In the genomic region with DNA sequence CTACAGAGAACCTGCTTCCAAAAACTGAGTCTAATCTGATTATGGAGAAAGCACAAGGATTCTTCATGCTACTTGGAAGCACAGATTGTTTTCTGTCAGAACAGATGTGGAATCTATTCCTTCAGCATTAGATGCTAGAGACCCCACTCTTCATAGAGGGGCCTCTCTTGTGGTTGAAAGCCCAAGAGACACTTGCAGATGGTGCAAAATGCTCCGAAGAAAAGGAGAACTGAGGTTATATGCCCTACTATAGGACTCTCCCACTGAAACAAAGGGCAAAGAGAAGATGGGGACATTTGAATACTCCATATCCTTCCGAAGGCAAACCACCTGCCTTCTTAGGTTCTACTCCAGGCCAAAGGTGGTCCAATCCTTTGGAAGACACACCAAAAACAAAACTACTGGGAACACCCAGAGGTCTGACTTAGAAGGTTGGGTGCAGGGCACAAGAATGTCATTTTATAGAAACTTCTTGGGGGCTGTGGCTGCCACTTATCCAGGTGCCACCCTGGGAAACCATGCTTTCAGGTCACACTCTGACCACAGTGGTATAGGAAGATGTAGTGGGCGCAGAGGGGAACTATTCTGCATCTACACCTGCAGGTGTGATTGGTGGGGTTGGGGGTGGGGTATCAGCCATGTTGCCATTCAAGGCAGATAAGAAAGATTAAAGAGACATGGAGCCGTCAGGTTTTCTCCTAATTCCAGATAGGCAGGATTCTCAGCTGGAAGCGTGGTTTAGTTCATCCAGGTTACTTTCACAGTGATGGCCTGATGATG, we compare ENCODE assay signal across 26 mouse cellular contexts. TPM values are rescaled to one million over a fixed set of nuclear protein-coding genes. Genes with fewer than 3 reads are reported as not detected.
A peak's percentile ranks its signal among the peaks of the same experiment; 100 is the strongest.
DNase-seq lines count a peak whose midpoint lies in the region; ATAC-seq lines count a peak whose summit lies in the region.
"Had no signal": no experiment of that assay in that cellular context is flagged by ENCODE, and none has a peak within 500 bp of the region (broad histone marks: within the 10 kb centered on the region; RNA-seq: fewer than 3 reads in every experiment).

No protein-coding gene starts in this region.

- H3K27ac ChIP-seq in liver, embryonic 12.5 days = peak overlapping the region; percentile 46
- no peak overlapping the region for H3K27ac ChIP-seq in liver, embryonic 11.5 days (ENCODE audit: low read depth, low read length)
- peak overlapping the region; percentile 70 for H3K27ac ChIP-seq in liver, embryonic 15.5 days (replicated peaks)
- no peak overlapping the region for H3K27ac ChIP-seq in midbrain, embryonic 14.5 days (replicated peaks; ENCODE audit: low read depth, low read length)
- H3K27ac ChIP-seq: embryonic facial prominence, embryonic 10.5 days; forebrain, embryonic 15.5 days; hindbrain, embryonic 13.5 days; left cerebral cortex, adult 2 months; limb, embryonic 10.5 days; midbrain, embryonic 10.5 days; neural tube, embryonic 12.5 days had no signal

- H3K36me3 ChIP-seq in liver, embryonic 12.5 days = no peaks in the 10 kb centered on the region
- no peaks in the 10 kb centered on the region for H3K36me3 ChIP-seq in liver, embryonic 11.5 days (ENCODE audit: control insufficient read depth, insufficient read depth, low read length)
- H3K36me3 ChIP-seq in liver, embryonic 15.5 days (replicated peaks) = no peaks in the 10 kb centered on the region
- H3K36me3 ChIP-seq in splenic B cell, adult 2 months (ENCODE audit: control insufficient read depth, insufficient read depth, low read length, poor library complexity, severe bottlenecking) = no peaks in the 10 kb centered on the region
- H3K36me3 ChIP-seq in midbrain, embryonic 14.5 days (ENCODE audit: control insufficient read depth, insufficient read depth, low read length) = no peaks in the 10 kb centered on the region
- H3K36me3 ChIP-seq: embryonic facial prominence, embryonic 10.5 days; forebrain, embryonic 15.5 days; hindbrain, embryonic 13.5 days; limb, embryonic 10.5 days; midbrain, embryonic 10.5 days; neural tube, embryonic 12.5 days had no signal

- DNase-seq in liver, embryonic 11.5 days (ENCODE audit: low spot score) = no peak
- peak; percentile 22 for DNase-seq in splenic B cell, adult 2 months (ENCODE audit: low read depth, low spot score)
- peak; percentile 65 for DNase-seq in thymus, postnatal 4 days
- DNase-seq in layer of hippocampus, adult 11-12 months (ENCODE audit: low spot score) = no peak
- DNase-seq in cerebellum, adult 9-11 months = no peak
- no peak for DNase-seq in midbrain, embryonic 14.5 days
- DNase-seq: adrenal gland, postnatal 36 days; cerebellum, adult 2 months; gastrocnemius, postnatal 25 days; heart, postnatal 14 days; kidney, adult 8-10 months; kidney, postnatal 14 days; layer of hippocampus, adult 9-11 months; lung, adult 18-20 months; lung, postnatal 14 days had no signal

- no peaks in the 10 kb centered on the region for H3K9me3 ChIP-seq in liver, embryonic 12.5 days (replicated peaks)
- H3K9me3 ChIP-seq in liver, embryonic 11.5 days (ENCODE audit: control insufficient read depth, low read length) = no peaks in the 10 kb centered on the region
- H3K9me3 ChIP-seq in liver, embryonic 15.5 days (replicated peaks) = no peaks in the 10 kb centered on the region
- H3K9me3 ChIP-seq in midbrain, embryonic 14.5 days (ENCODE audit: control insufficient read depth, low read length) = no peaks in the 10 kb centered on the region
- H3K9me3 ChIP-seq: embryonic facial prominence, embryonic 10.5 days; forebrain, embryonic 15.5 days; hindbrain, embryonic 13.5 days; limb, embryonic 10.5 days; midbrain, embryonic 10.5 days; neural tube, embryonic 12.5 days had no signal

- peaks cover 57% of the 10 kb centered on the region for H3K4me1 ChIP-seq in liver, embryonic 12.5 days
- peaks cover 7% of the 10 kb centered on the region for H3K4me1 ChIP-seq in liver, embryonic 11.5 days (replicated peaks; ENCODE audit: control insufficient read depth, insufficient read depth, low read length)
- H3K4me1 ChIP-seq in liver, embryonic 15.5 days (replicated peaks) = peaks cover 65% of the 10 kb centered on the region
- no peaks in the 10 kb centered on the region for H3K4me1 ChIP-seq in midbrain, embryonic 14.5 days (ENCODE audit: control insufficient read depth, insufficient read depth, low read length)
- H3K4me1 ChIP-seq: embryonic facial prominence, embryonic 10.5 days; forebrain, embryonic 15.5 days; hindbrain, embryonic 13.5 days; limb, embryonic 10.5 days; midbrain, embryonic 10.5 days; neural tube, embryonic 12.5 days had no signal

- H3K9ac ChIP-seq in liver, embryonic 12.5 days = no peak overlapping the region
- no peak overlapping the region for H3K9ac ChIP-seq in liver, embryonic 11.5 days (ENCODE audit: low read depth, low read length)
- H3K9ac ChIP-seq in liver, embryonic 15.5 days = no peak overlapping the region
- H3K9ac ChIP-seq in midbrain, embryonic 14.5 days (replicated peaks; ENCODE audit: low read length) = no peak overlapping the region
- H3K9ac ChIP-seq: forebrain, embryonic 15.5 days; hindbrain, embryonic 13.5 days; neural tube, embryonic 12.5 days had no signal

- H3K4me2 ChIP-seq in liver, embryonic 12.5 days = no peak overlapping the region
- H3K4me2 ChIP-seq in liver, embryonic 11.5 days = no peak overlapping the region
- H3K4me2 ChIP-seq in liver, embryonic 15.5 days = no peak overlapping the region
- H3K4me2 ChIP-seq in midbrain, embryonic 14.5 days (ENCODE audit: low read length) = no peak overlapping the region
- H3K4me2 ChIP-seq: forebrain, embryonic 15.5 days; heart, embryonic 11.5 days; hindbrain, embryonic 13.5 days; neural tube, embryonic 12.5 days had no signal

- H3K27me3 ChIP-seq in liver, embryonic 12.5 days (replicated peaks) = no peaks in the 10 kb centered on the region
- no peaks in the 10 kb centered on the region for H3K27me3 ChIP-seq in liver, embryonic 11.5 days (replicated peaks; ENCODE audit: control insufficient read depth, insufficient read depth, low read length)
- no peaks in the 10 kb centered on the region for H3K27me3 ChIP-seq in liver, embryonic 15.5 days
- H3K27me3 ChIP-seq in splenic B cell, adult 2 months (ENCODE audit: control insufficient read depth, insufficient read depth, low read length, poor library complexity, severe bottlenecking) = no peaks in the 10 kb centered on the region
- no peaks in the 10 kb centered on the region for H3K27me3 ChIP-seq in midbrain, embryonic 14.5 days (ENCODE audit: control insufficient read depth, insufficient read depth, low read length)
- H3K27me3 ChIP-seq: forebrain, embryonic 15.5 days; hindbrain, embryonic 13.5 days; neural tube, embryonic 12.5 days had no signal

- H3K4me3 ChIP-seq in liver, embryonic 12.5 days = no peak overlapping the region
- H3K4me3 ChIP-seq in liver, embryonic 11.5 days (ENCODE audit: low read depth, low read length) = no peak overlapping the region
- H3K4me3 ChIP-seq in liver, embryonic 15.5 days (replicated peaks) = no peak overlapping the region
- H3K4me3 ChIP-seq in midbrain, embryonic 14.5 days (replicated peaks; ENCODE audit: low read depth, low read length) = no peak overlapping the region
- H3K4me3 ChIP-seq: embryonic facial prominence, embryonic 10.5 days; forebrain, embryonic 15.5 days; hindbrain, embryonic 13.5 days; left cerebral cortex, adult 2 months; limb, embryonic 10.5 days; midbrain, embryonic 10.5 days; neural tube, embryonic 12.5 days had no signal

- WGBS in liver, embryonic 12.5 days (ENCODE audit: insufficient replicate concordance) = 46% methylated on average over 5 of the region's 5 CpGs
- 61% methylated on average over 5 of the region's 5 CpGs for WGBS in liver, embryonic 11.5 days
- WGBS in liver, embryonic 15.5 days (ENCODE audit: insufficient replicate concordance) = 38% methylated on average over 5 of the region's 5 CpGs
- WGBS in midbrain, embryonic 14.5 days = 88% methylated on average over 5 of the region's 5 CpGs

- ATAC-seq in liver, embryonic 12.5 days = no peak
- no peak for ATAC-seq in liver, embryonic 11.5 days (replicated peaks; ENCODE audit: low FRiP score)
- ATAC-seq in liver, embryonic 15.5 days (ENCODE audit: insufficient read depth) = no peak
- no peak for ATAC-seq in midbrain, embryonic 14.5 days (ENCODE audit: low FRiP score, low TSS enrichment)
- ATAC-seq: forebrain, embryonic 15.5 days; inflammation-experienced regulatory T-cells, adult 6 months had no signal

RNA-seq across cellular contexts. Expression of gene Cd47, which starts 47.1 kb away (rescaled TPM):
- polyA plus RNA-seq in liver, embryonic 12.5 days (2016; fragmentation: Nextera tagmentation; extraction: Ambion mirVana) = 308 and 327 TPM in 2 replicates
- polyA plus RNA-seq in liver, embryonic 11.5 days (2014; fragmentation: Nextera tagmentation; extraction: Ambion mirVana) = 261 and 281 TPM in 2 replicates
- 266 and 301 TPM in 2 replicates for polyA plus RNA-seq in liver, embryonic 15.5 days (2015; fragmentation: Nextera tagmentation; extraction: Ambion mirVana)
- polyA plus RNA-seq in midbrain, embryonic 14.5 days (2014; fragmentation: Nextera tagmentation; extraction: Ambion mirVana) = 133 and 137 TPM in 2 replicates

Comparison
In these comparisons a context has a peak if more than half of its experiments do, and no peak if none do; other contexts are left out.
1. H3K27ac ChIP-seq: peak in liver, embryonic 12.5 days (single experiment) and liver, embryonic 15.5 days (single experiment); none in liver, embryonic 11.5 days (single experiment) and midbrain, embryonic 14.5 days (single experiment).
2. DNase-seq: peak in splenic B cell, adult 2 months (single experiment) and thymus, postnatal 4 days (single experiment); none in liver, embryonic 11.5 days (single experiment), layer of hippocampus, adult 11-12 months (single experiment), cerebellum, adult 9-11 months (single experiment) and midbrain, embryonic 14.5 days (single experiment).